Mouse (Mus musculus) WW6 (cell line): Measurements from ENCODE around the gene Tdrd9.

Experiments used
- DNase-seq: peaks from one replicate; pipeline ENCODE4 v3.0.0-alpha.2; 2013; ENCODE audit warnings: low read depth, low spot score

The Tdrd9 gene

DNA sequence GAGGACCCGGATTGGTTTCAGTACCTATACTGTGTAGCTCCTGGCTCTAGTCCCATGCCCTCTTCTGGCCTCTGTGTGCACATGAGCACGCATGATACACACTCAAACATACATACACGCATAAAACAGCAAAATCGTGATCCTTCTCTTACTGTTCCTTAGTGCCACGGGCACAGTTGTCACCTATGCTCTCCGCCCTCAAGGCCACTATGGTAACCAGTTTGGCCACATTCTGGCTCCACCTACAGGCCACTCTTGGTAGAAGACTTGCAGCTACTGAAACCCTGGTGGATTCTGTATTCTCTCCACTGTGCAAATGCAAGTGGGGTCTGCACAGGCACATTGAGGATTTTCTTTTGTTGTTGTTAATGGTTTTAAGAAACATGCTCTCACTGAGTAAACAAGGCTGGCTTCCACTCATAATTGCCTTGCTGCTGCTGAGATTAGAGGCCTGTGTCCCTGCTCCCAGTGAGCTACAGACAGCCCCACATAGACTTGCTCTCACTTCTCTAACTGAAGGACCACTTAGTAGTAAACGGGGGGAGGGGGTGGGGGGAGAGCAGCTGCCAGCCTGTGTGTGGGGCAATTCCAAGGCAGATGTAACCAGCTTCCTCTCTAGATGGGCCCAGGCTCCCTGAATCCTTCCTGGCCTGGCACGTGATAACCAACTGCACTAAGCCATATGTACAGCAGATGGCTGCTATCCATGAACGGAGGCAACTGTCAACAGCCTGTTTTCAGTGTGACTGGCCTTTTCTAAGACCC is 13.1 kb upstream of the Tdrd9 start:
- DNase-seq, result no peak

DNA sequence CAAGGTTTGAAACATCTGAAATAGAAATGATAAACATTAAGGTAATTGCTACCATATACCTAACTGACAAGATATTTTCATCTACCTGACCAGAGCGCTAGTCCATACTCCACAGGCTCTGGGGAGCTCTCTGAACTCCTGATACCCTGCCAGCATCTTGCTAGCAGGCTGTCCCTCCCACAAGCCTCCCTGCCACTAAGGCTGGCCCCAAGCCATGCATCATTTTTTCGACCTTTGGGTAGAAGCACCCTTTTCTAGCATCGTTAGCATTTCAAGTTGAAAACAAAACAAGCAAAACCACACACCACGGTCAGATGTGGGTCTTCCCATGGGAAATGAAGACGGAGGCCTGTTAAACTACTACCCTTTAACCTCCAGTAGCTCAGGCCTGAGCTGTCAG is 8.0 kb upstream of the Tdrd9 start:
- DNase-seq, result no peak

GRCm38 (mm10) chr12:111966683-111967173 is 4.6 kb upstream of the Tdrd9 start, which contains the start of gene Atp5mpl:
TSS of gene Atp5mpl (minus strand) at chr12:111966977.
- DNase-seq, result peak; percentile 86

- no peak for DNase-seq
Observed at GRCm38 (mm10) chr12:111970085-111970484, 1.3 kb upstream of the Tdrd9 start.

DNA sequence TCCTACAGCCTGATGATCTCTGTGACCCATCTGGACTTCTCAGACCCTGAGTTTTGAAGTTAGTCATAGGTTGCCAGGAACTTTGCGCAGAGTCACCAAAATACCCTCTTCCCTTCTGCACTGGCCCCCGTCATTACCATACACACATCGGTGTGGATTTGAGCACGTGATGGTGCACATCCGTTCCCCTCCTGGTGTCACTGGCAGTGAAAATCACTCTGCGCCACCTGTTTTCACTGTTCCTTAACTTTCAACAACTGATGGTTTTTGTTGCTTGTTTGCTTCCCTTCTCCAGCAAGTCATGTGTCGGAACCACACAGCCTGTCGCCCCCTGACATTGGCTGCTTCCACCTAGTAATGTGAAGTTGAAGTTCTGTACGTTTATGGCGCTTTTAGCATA is 1.1 kb downstream of the Tdrd9 start:
- DNase-seq, result no peak

- no peak for DNase-seq
Observed at GRCm38 (mm10) chr12:111974578-111974977, 3.2 kb downstream of the Tdrd9 start.

GRCm38 (mm10) chr12:111977138-111977537 is 5.8 kb downstream of the Tdrd9 start:
- DNase-seq, result no peak

GRCm38 (mm10) chr12:111978274-111978673 is 6.9 kb downstream of the Tdrd9 start:
- DNase-seq, result no peak

DNA sequence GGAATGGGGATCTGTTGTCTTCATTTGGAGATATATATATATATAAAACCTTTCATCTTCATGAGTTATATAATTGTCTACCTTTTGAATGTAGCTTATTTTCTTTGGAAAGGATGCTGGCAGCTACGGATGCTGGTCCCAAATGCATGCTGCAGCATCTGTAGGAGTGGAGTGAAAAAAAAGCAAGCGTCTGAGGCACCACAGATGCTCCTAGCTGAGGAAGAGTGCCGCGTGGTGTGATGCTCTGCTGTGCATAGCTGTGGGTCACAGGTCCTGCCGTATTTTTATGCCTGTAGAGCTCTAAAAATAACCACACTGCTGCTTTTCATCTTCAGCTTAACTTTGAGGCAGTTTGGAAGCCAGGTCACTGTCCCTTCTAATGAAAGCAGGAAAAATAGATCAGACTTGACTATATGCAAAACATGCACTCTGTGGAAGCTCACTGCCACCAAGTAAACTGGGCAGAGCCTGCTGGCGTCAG is 9.6 kb downstream of the Tdrd9 start, which contains the start of gene Rd3l:
TSS of gene Rd3l (minus strand) at position 431 of the 481 bp plus-strand sequence.
- DNase-seq, result no peak

GRCm38 (mm10) chr12:111981831-111982230 is 10.5 kb downstream of the Tdrd9 start:
- DNase-seq, result no peak

- DNase-seq, result no peak
Observed at GRCm38 (mm10) chr12:111983165-111983564, 11.8 kb downstream of the Tdrd9 start.

DNA sequence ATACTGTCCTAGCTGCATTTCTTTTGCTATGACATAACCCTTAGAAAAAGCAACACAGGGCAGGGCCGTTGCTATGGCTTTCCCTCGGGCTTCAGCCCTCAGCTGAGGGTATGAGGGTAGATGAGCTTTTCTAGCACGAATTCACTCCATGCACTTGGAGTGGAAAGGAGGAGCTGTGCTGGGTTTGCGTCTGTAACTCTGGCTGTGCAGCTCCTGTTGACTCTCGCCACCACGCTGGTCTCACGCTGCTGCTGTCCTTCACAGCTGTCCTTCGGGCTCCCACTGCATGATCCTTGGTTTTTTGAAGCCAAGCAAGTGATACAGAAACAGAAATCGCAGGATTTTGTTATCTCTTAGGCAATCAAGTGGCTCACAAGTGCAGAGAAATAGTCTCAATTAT is 15.4 kb downstream of the Tdrd9 start:
- DNase-seq, result no peak

DNA sequence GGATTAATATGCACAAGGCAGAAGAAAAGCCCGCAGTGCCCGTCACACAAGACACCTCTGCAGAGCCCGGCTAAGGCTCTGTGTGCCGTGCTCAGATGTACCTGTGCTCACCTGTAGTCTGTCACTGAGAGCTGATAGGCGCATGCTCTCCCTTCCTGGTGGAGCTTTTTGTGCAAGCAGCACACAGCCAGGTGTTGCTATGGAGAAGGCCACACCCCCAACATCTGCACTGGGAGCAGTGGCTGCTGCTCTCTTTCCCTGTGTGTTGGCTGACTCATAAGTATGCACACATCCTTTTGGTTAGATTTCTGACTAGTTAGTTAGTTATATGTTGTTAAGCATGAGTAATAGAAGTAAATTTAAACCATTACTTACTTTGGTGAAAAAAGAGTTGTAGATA is 21.3 kb downstream of the Tdrd9 start:
- DNase-seq, result peak; percentile 31

DNA sequence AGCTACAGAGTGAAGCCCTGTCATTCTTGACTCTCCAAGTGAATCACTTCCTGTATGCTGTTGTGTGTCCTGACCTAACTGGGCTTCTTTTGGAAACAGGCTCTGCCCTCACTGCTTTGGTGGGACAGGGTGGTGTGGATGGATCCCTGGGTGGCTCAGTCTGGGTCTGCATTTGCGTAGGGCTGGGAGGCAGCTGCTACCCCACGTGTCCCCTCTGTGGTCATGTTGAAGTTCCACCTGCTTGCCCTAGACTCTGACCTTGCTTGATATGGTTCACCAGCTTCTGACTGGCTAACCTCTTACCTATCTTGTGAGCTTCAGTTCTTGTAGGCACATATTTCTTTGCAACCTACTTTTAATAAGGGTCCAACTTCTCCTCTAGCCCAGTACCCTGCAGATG is 23.8 kb downstream of the Tdrd9 start:
- DNase-seq, result no peak

GRCm38 (mm10) chr12:111999735-112000134 is 28.4 kb downstream of the Tdrd9 start:
- no peak for DNase-seq

- DNase-seq, result peak; percentile 45
Observed at GRCm38 (mm10) chr12:112001223-112001622, 29.9 kb downstream of the Tdrd9 start.

DNA sequence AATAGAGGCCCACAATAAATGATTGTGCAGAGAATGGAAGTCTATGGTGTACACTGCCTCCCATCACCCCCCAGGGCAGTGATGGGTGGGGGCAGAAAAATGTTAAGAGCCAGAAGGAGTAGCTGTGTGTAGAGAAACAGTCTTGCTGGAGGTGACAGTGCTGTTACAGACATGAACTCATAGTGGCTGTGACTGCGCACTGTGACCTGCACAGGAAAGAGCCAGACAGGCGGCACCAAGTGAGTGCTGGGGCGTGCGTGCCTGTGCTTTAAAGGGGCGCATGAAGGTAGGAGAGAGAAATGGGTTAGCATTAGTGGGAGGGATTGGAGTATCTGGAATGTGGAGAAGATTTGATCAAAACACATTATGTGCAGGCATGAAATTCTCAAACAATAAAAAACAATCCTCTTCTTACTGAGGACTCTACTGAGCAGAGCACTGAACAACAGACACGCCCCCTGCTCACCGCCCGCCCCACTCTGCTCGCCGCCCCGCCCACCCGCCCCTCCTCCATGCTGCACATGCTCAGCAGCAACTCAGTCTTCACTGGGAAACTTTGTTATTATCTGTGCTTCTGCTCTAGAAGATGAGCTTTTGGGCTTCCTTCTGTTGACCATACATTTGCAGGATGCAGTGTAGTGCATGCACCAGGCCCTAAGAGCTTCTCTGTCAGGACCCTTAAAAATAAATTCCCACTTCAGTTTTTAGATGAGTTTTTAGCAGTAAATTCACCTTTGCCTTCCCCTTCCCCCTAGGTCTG is 41.3 kb downstream of the Tdrd9 start:
- no peak for DNase-seq

DNA sequence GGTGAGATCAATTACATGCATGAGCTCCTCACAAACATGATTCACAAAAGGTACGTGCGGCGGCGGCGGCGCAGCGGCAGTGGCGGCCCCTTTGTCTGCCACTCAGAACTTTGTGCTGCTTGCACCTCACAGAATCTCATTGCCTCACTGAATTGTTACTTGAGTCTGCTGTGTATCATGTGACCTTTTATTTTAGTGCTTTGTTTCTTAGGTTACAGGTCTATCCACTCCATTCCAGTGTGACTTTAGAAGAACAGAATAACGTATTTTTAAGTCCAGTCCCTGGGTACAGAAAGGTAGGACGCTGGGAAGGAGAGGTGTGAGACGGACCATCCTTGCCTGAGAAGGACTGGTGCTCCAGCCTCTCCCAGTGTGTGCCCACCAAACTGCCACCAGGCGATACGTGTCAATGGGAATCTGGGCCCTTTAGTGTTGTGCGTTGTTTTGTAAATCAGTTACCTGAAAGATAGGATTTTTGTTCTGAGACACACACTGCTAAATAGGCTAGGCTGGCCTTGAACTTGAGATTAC is 42.0 kb downstream of the Tdrd9 start:
- DNase-seq, result no peak

DNA sequence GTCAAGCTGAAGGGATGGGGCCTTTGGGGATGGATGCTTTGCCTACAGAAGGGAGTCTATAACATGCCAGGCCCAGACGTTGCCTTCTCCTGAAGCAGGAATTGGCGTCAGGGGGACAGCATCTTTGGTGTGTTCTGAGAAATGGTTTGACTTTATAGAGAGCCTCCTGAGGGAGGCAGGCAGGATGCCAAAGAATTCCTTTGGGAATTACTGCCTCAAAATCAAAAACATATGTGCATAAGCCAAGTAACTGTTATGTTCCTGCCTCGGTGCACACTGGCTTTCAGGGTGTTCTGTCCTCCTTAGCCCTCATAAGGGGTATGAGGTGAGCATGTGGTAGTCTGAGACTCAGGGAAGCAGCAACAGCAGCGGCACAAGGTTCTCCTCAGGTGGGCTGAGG is 45.0 kb downstream of the Tdrd9 start:
- no peak for DNase-seq

DNA sequence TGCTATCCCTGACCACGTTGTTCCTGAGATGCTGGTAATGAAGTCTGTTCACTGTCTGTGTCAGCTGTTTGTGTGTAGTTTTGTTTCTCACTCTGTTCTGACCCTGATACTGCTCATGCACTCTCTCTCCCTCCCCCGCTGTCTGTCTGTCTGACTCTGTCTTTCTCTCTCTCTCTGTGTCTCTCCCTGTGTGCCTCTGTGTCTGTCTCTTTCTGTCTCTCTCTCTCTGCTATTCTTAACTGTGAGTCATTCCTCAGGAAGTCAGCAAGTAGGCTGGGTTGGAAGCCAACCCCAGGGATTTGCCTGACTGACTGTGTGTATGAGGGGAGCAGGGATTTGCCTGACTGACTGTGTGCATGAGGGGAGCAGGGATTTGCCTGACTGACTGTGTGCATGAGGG is 51.9 kb downstream of the Tdrd9 start:
- DNase-seq, result no peak

DNA sequence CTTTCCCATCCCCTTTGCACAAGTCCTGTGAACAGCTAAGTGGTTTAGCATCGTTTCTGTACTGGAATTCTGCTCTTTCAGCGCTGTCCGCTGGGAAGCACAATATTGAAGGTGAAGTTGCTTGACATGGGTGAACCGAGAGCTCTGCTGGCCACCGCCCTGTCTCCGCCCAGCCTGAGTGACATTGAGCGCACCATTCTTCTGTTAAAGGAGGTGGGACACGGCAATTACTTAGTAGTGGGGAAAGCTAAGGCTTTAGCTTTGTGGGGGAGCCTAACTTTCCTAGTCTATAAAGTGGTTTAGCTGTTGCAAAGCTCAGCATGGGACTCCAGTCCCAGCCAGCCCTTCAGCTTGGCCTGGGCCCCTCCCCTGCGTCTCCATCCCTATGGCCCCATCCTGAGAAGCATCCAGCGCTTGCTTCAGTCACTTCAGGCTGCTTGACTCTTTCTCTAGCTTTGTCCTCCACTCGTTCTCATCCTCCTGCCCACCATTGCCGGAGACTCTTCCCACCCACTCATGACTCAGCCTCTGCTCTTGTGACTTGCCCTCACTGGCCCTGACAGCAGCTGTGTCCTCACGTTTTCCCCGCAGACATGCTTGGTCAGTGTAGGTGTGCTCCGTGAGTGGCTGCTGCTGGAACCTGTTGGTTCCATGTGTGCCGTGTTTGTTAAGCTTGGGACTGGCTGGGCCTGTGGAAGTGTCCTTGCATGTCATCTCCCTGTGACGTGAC is 53.4 kb downstream of the Tdrd9 start:
- DNase-seq, result no peak

DNA sequence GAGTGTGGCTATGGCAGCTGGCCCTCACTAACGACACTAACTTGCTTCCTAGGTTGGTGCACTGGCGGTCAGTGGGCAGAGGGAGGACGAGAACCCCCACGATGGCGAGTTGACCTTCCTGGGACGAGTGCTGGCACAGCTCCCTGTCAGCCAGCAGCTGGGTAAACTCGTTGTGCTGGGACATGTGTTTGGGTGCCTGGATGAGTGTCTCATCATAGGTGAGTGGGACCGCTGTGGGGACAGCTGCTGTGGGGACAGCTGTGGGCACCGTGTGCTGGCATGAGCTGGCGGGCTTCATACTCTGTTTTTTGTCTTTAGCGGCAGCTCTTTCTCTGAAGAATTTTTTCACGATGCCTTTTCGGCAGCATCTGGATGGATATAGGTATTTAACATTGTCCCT is 54.1 kb downstream of the Tdrd9 start:
- no peak for DNase-seq
